Mouse (Mus musculus) MEL (cell line): ENCODE results near the gene Klf14.

Experiments
- CTCF ChIP-seq, 3 experiments: IDR thresholded peaks in 2 of 3; conservative IDR thresholded peaks in 1 of 3; 2 replicates each; pipeline ENCODE4 v1.5.1; 2011 to 2012; ENCODE audit warnings: low read length in 3 of 3, low read depth in 2 of 3, mild to moderate bottlenecking in 2 of 3, improper control_type of control experiment in 1 of 3, inconsistent platforms in 1 of 3, mixed read lengths in 1 of 3, moderate library complexity in 1 of 3; ENCODE audit not compliant: control insufficient read depth in 1 of 3, insufficient read depth in 1 of 3, poor library complexity in 1 of 3, severe bottlenecking in 1 of 3
- MAFK ChIP-seq: IDR thresholded peaks from 2 replicates; pipeline ENCODE4 v1.6.1; 2011; ENCODE audit warnings: low read depth, mild to moderate bottlenecking, low read length, improper control_type of control experiment, borderline replicate concordance
- POLR2A ChIP-seq, 2 experiments: IDR thresholded peaks; 2 replicates each; pipeline ENCODE4 v1.6.1; 2011 to 2012; ENCODE audit warnings: low read length in 2 of 2, mild to moderate bottlenecking in 2 of 2, control low read depth in 1 of 2, improper control_type of control experiment in 1 of 2, low read depth in 1 of 2, moderate library complexity in 1 of 2; ENCODE audit not compliant: control insufficient read depth in 1 of 2, insufficient read depth in 1 of 2, poor library complexity in 1 of 2
- RCOR1 ChIP-seq: IDR thresholded peaks from 2 replicates; pipeline ENCODE4 v1.6.1; 2012; ENCODE audit warnings: low read depth, mild to moderate bottlenecking, inconsistent platforms, low read length, improper control_type of control experiment
- TAL1 ChIP-seq: IDR thresholded peaks from 2 replicates; pipeline ENCODE4 v1.6.1; 2012; ENCODE audit warnings: mild to moderate bottlenecking, inconsistent platforms, low read length, moderate library complexity, mixed read lengths
- UBTF ChIP-seq: IDR thresholded peaks from 2 replicates; pipeline ENCODE4 v1.6.1; 2012; ENCODE audit warnings: low read depth, mild to moderate bottlenecking, inconsistent platforms, low read length, improper control_type of control experiment, moderate library complexity, borderline replicate concordance; ENCODE audit not compliant: insufficient read depth

DNA sequence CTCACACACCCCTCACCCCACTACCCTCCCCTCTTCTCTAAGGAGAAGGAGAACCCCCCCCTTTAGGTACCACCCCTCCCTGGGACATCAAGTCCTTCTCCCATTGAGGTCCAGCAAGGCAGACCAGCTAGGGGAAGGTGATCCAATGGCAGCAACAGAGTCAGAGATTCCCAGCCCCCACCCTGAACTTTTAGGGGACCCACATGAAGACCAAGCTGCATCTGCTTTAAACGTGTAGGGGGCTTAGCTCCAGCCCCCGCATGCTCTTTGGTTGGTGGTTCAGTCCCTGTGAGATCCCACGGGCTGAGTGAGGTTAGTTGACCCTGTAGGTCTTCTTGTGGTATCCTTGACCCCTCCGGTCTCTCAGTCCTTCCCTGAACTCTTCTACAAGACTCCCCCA is 24.1 kb upstream of the Klf14 start:
- TF ChIP-seq UBTF (no peak), RCOR1 (no peak), TAL1 (no peak), CTCF (IDR thresholded peaks at IDR 0.05 in 2 of 3, conservative IDR thresholded peaks at IDR 0.05 in 1 of 3; ENCODE audit: control insufficient read depth in 1 of 3, insufficient read depth in 1 of 3, low read depth in 2 of 3, low read length in 3 of 3, poor library complexity in 1 of 3, severe bottlenecking in 1 of 3) (no peak), MAFK (no peak), POLR2A (IDR thresholded peaks at IDR 0.05; ENCODE audit: control insufficient read depth in 1 of 2, insufficient read depth in 1 of 2, low read depth in 1 of 2, low read length in 2 of 2, poor library complexity in 1 of 2) (no peak)
